Mouse (Mus musculus) liver, embryonic 13.5 days (tissue): ENCODE results near the gene Tmem260. TPM values are rescaled to one million over a fixed set of nuclear protein-coding genes. Genes with fewer than 3 reads are reported as not detected.

Experiments
- ATAC-seq: fragments of 200-750 bp; cut with Nextera tagmentation; 2 replicates; pipeline ENCODE4 v1.8.0; 2017; ENCODE audit warnings: low read depth, mild to moderate bottlenecking, moderate number of reproducible peaks, moderate library complexity
- DNase-seq: peaks from one replicate; pipeline ENCODE4 v3.0.0; 2022
- H3K27ac ChIP-seq: fragments of 300-500 bp; sonication (generic); 2 replicates; pipeline ENCODE4 v1.5.1; 2015; ENCODE audit warnings: moderate library complexity, mild to moderate bottlenecking, inconsistent platforms
- H3K27me3 ChIP-seq: fragments of 300-500 bp; sonication (generic); 2 replicates; pipeline ENCODE4 v1.6.1; 2015; ENCODE audit warnings: mild to moderate bottlenecking, inconsistent platforms
- H3K36me3 ChIP-seq: fragments of 300-500 bp; sonication (generic); 2 replicates; pipeline ENCODE4 v1.6.1; 2015; ENCODE audit warnings: mild to moderate bottlenecking, inconsistent platforms
- H3K4me1 ChIP-seq: fragments of 300-500 bp; sonication (generic); replicated peaks from 2 replicates; pipeline ENCODE4 v1.6.1; 2015; ENCODE audit warnings: inconsistent platforms
- H3K4me2 ChIP-seq: fragments of 300-500 bp; sonication (generic); 2 replicates; pipeline ENCODE4 v1.6.1; 2015; ENCODE audit warnings: inconsistent platforms, mild to moderate bottlenecking, moderate library complexity
- H3K4me3 ChIP-seq: fragments of 300-500 bp; sonication (generic); replicated peaks from 2 replicates; pipeline ENCODE4 v1.5.1; 2015; ENCODE audit warnings: mild to moderate bottlenecking, inconsistent platforms
- H3K9ac ChIP-seq: fragments of 300-500 bp; sonication (generic); 2 replicates; pipeline ENCODE4 v1.6.1; 2015; ENCODE audit warnings: mild to moderate bottlenecking, inconsistent platforms
- H3K9me3 ChIP-seq: fragments of 300-500 bp; sonication (generic); replicated peaks from 2 replicates; pipeline ENCODE4 v1.6.1; 2016; ENCODE audit warnings: inconsistent platforms
- WGBS: fragments of 180-500 bp; shearing (Covaris S2); methylation state at CpG from one replicate; pipeline ENCODE4 v1.1.7; 2015; ENCODE audit not compliant: insufficient replicate concordance; 5-methylcytosine and 5-hydroxymethylcytosine counted together
- polyA plus RNA-seq: library from polyadenylated mRNA; unstranded; fragments of >200 nt; fragmentation: Nextera tagmentation; extraction: Ambion mirVana; gene quantifications from 2 replicates; pipeline ENCODE4 v1.2.1, GENCODE M21; 2015

Tmem260 gene
- polyA plus RNA-seq, 1 experiment from 2014 or later, result 6.3 TPM

DNA sequence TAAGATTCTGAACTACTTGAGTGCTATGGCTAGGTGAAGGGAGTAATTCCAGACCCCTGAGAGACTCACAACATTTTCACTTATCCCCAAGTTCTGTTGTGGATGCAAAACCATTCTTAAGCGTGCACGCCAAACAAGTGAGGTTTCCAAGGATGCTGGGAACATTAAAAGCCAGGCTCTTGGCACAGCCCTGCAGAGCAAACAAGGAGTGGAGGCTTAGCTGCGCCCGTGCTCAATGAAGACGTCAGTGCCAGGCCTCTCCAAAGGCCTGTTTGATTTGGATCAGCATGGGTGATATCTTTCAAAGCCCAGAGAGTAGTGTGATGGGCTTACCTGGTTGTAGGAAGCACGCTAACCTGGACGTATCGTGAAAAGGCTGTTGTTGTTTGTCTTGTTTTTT is 69.6 kb downstream of the Tmem260 start:
- H3K4me2 ChIP-seq, result no peak overlapping the region
- no peak overlapping the region for H3K27ac ChIP-seq
- H3K9me3 ChIP-seq, result no peaks in the 10 kb centered on the region
- H3K9ac ChIP-seq, result no peak overlapping the region
- no peaks in the 10 kb centered on the region for H3K36me3 ChIP-seq
- H3K4me3 ChIP-seq, result no peak overlapping the region
- 77% methylated on average over 8 of the region's 8 CpGs for WGBS
- no peaks in the 10 kb centered on the region for H3K27me3 ChIP-seq
- DNase-seq, result no peak
- no peaks in the 10 kb centered on the region for H3K4me1 ChIP-seq
- ATAC-seq, result no peak

GRCm38 (mm10) chr14:48523361-48523760 is 77.4 kb downstream of the Tmem260 start:
- WGBS, result 23% methylated on average over 1 of the region's 1 CpGs
- no peak overlapping the region for H3K27ac ChIP-seq
- ATAC-seq (no peak), DNase-seq (no peak)
- H3K36me3 ChIP-seq, result no peaks in the 10 kb centered on the region
- H3K4me2 ChIP-seq, result no peak overlapping the region
- no peak overlapping the region for H3K4me3 ChIP-seq
- H3K9ac ChIP-seq, result no peak overlapping the region
- no peaks in the 10 kb centered on the region for H3K9me3 ChIP-seq
- H3K27me3 ChIP-seq, result peaks cover 6% of the 10 kb centered on the region; the same call in 1 of the 2 replicates
- H3K4me1 ChIP-seq, result no peaks in the 10 kb centered on the region

- no peak overlapping the region for H3K4me2 ChIP-seq
Measured at GRCm38 (mm10) chr14:48524135-48524534, 78.2 kb downstream of the Tmem260 start.

DNA sequence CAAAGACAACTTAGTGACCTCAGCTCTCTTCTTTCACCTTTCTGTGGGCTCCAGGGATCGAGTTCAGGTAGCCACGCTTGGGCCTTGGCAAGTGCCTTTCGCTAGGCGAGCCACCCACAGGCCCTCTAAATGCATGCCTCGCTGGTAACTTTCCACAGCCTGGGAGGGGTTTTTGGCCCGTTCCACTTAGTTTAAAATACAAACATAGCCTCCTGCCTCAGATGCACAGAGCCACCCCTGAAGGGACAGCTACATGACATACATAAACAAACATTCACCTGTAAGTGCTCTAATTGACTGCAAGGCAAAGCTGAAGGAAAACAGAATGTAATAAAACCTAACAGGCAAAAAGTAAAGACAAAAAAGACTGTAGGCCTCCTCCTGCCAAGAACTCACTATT is 79.1 kb downstream of the Tmem260 start:
- peaks cover 10% of the 10 kb centered on the region; the same call in 1 of the 2 replicates for H3K27me3 ChIP-seq
- no peak overlapping the region for H3K9ac ChIP-seq
- ATAC-seq, result no peak
- H3K9me3 ChIP-seq, result no peaks in the 10 kb centered on the region
- DNase-seq, result no peak
- no peak overlapping the region for H3K4me3 ChIP-seq
- no peak overlapping the region for H3K4me2 ChIP-seq
- H3K4me1 ChIP-seq, result no peaks in the 10 kb centered on the region
- WGBS, result 60% methylated on average over 6 of the region's 6 CpGs
- H3K36me3 ChIP-seq, result no peaks in the 10 kb centered on the region
- H3K27ac ChIP-seq, result no peak overlapping the region

More at GRCm38 (mm10) chr14:48524135-48524534, 78.2 kb downstream of the Tmem260 start:
- no peaks in the 10 kb centered on the region for H3K9me3 ChIP-seq
- peaks cover 10% of the 10 kb centered on the region; the same call in 1 of the 2 replicates for H3K27me3 ChIP-seq
- H3K36me3 ChIP-seq, result no peaks in the 10 kb centered on the region
- H3K9ac ChIP-seq, result no peak overlapping the region
- no peak for ATAC-seq
- no peak overlapping the region for H3K27ac ChIP-seq
- H3K4me1 ChIP-seq, result no peaks in the 10 kb centered on the region
- WGBS, result 41% methylated on average over 9 of the region's 9 CpGs
- DNase-seq, result no peak
- no peak overlapping the region for H3K4me3 ChIP-seq

- no peaks in the 10 kb centered on the region for H3K36me3 ChIP-seq
- H3K9me3 ChIP-seq, result no peaks in the 10 kb centered on the region
- H3K9ac ChIP-seq, result no peak overlapping the region
- WGBS, result 58% methylated on average over 10 of the region's 10 CpGs
- no peak overlapping the region for H3K4me2 ChIP-seq
- H3K27ac ChIP-seq, result no peak overlapping the region
- DNase-seq (no peak), ATAC-seq (no peak)
- no peak overlapping the region for H3K4me3 ChIP-seq
- H3K27me3 ChIP-seq, result peaks cover 5% of the 10 kb centered on the region; the same call in 1 of the 2 replicates
- no peaks in the 10 kb centered on the region for H3K4me1 ChIP-seq
Measured at GRCm38 (mm10) chr14:48530629-48531028, 84.7 kb downstream of the Tmem260 start.

- H3K4me1 ChIP-seq, result peaks cover 56% of the 10 kb centered on the region
- ATAC-seq, result peak; percentile 96
- no peaks in the 10 kb centered on the region for H3K9me3 ChIP-seq
- no peaks in the 10 kb centered on the region for H3K36me3 ChIP-seq
- 28% methylated on average over 14 of the region's 14 CpGs for WGBS
- peak overlapping the region; percentile 72 for H3K4me2 ChIP-seq
- DNase-seq, result peak; percentile 77
- H3K27ac ChIP-seq, result peak overlapping the region; percentile 99
- peak overlapping the region; percentile 84 for H3K9ac ChIP-seq
- peak overlapping the region; percentile 69 for H3K4me3 ChIP-seq
- no peaks in the 10 kb centered on the region for H3K27me3 ChIP-seq
Measured at GRCm38 (mm10) chr14:48537795-48538766, 92.2 kb downstream of the Tmem260 start.

DNA sequence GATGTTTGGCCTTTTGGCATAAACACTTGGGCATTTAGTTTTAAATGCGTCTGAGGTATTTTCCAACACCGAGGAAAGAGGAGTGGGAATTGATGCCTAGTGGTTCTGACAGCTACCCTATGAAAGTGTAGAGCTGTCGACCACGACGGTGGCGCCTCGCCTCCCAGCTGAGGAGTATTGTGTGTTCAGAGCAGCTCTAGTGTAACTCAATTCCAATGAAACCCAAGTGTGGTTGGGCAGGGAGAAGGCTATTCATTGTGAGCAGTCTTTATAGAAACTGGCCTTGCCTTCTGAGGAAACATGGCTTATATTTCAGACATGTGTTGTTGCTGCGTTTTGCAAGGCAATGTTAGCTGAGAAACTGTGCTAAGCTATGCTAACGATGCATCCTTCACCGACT is 99.2 kb downstream of the Tmem260 start:
- H3K4me1 ChIP-seq, result peaks cover 39% of the 10 kb centered on the region
- WGBS, result 78% methylated on average over 10 of the region's 10 CpGs
- H3K9ac ChIP-seq, result no peak overlapping the region
- no peaks in the 10 kb centered on the region for H3K9me3 ChIP-seq
- H3K36me3 ChIP-seq, result no peaks in the 10 kb centered on the region
- no peak overlapping the region for H3K4me3 ChIP-seq
- H3K27me3 ChIP-seq, result no peaks in the 10 kb centered on the region
- DNase-seq (no peak), ATAC-seq (no peak)
- no peak overlapping the region for H3K4me2 ChIP-seq
- no peak overlapping the region for H3K27ac ChIP-seq

- DNase-seq, result no peak
Measured at GRCm38 (mm10) chr14:48546009-48546408, 100.1 kb downstream of the Tmem260 start.

DNA sequence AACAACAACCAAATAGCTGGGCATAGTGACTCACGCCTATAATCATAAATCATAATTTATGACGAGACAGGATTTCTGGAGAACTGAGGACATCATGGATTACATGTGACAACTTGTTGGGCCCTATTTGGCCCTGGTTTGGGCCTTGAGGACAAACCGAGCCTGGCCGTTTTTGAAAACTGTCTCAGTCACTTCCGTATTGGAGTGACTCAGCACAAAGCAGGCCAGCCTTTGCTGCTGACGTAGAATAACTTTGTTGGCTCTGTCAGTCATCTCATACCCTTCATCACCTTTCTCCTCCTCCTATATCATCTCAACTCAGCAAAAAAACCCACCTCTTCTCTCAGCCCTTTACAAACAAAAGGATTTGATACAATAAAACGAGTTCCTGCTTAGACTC is 103.8 kb downstream of the Tmem260 start:
- Histone ChIP-seq H3K9me3 (no peaks in the 10 kb centered on the region), H3K4me2 (no peak overlapping the region), H3K9ac (no peak overlapping the region), H3K4me3 (no peak overlapping the region), H3K27ac (peak overlapping the region; percentile 3; the same call in 1 of the 2 replicates), H3K27me3 (no peaks in the 10 kb centered on the region; the same call in 1 of the 2 replicates), H3K4me1 (peaks cover 12% of the 10 kb centered on the region), H3K36me3 (no peaks in the 10 kb centered on the region)
- ATAC-seq (no peak), DNase-seq (no peak)
- WGBS, result 58% methylated on average over 7 of the region's 7 CpGs

More at GRCm38 (mm10) chr14:48546009-48546408, 100.1 kb downstream of the Tmem260 start:
- no peaks in the 10 kb centered on the region for H3K36me3 ChIP-seq
- no peaks in the 10 kb centered on the region for H3K27me3 ChIP-seq
- ATAC-seq, result no peak
- no peaks in the 10 kb centered on the region for H3K9me3 ChIP-seq
- no peak overlapping the region for H3K27ac ChIP-seq
- no peak overlapping the region for H3K4me2 ChIP-seq
- 65% methylated on average over 3 of the region's 3 CpGs for WGBS
- H3K9ac ChIP-seq, result no peak overlapping the region
- H3K4me1 ChIP-seq, result peaks cover 31% of the 10 kb centered on the region
- H3K4me3 ChIP-seq, result no peak overlapping the region

DNA sequence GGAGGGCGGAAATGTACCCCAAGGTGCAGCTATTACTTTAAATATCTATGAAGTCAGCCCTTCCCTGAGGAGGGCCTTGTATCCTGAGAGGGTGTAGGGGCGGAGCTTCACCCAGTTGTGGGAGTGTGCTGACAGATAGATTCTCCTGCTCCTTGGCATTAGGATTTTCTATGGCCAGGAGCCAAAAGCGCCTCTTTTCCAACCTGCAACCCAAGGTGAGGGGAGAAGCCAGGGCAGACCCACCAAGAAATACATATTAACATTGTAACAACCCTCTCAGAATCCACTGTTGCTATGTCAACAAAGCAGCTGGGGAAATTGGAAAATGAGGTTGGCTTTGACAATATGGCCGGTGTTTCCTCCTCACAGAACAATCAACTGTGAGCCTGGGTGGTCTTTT is 107.3 kb downstream of the Tmem260 start:
- ATAC-seq, result no peak
- Histone ChIP-seq H3K4me1 (no peaks in the 10 kb centered on the region), H3K9ac (no peak overlapping the region), H3K36me3 (no peaks in the 10 kb centered on the region), H3K27me3 (no peaks in the 10 kb centered on the region; the same call in 1 of the 2 replicates), H3K9me3 (no peaks in the 10 kb centered on the region), H3K4me3 (no peak overlapping the region), H3K27ac (no peak overlapping the region), H3K4me2 (no peak overlapping the region)
- 73% methylated on average over 4 of the region's 4 CpGs for WGBS
- DNase-seq, result no peak

DNA sequence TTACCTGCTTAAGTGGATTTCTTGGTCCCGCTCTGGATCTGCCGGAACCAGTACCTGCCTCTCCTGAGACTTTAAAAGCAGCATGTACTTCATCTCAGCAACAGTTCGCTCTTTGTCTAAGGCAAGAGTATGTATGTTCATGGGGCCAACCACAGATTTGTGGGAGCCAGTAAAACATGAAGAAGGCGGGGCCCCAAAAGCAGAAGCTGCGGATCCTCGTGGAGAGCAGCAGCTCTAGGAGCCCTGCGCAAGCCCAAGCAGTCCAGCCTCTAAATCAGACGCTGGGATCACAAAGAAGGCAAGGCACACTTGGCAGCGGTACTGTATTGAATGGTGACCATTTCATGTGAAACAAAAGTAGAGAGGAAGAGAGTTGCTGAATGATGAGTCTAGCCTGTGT is 107.8 kb downstream of the Tmem260 start:
- Histone ChIP-seq H3K27me3 (no peaks in the 10 kb centered on the region; the same call in 1 of the 2 replicates), H3K36me3 (no peaks in the 10 kb centered on the region), H3K9me3 (no peaks in the 10 kb centered on the region), H3K9ac (no peak overlapping the region), H3K4me3 (no peak overlapping the region), H3K27ac (no peak overlapping the region), H3K4me2 (no peak overlapping the region), H3K4me1 (peaks cover under 1% of the 10 kb centered on the region)
- DNase-seq (no peak), ATAC-seq (no peak)
- 59% methylated on average over 9 of the region's 9 CpGs for WGBS
